In genomic region chr9:14662138-14662537, GRCm38 (mm10) we compare ENCODE assay signal across 19 mouse cellular contexts. TPM values are rescaled to one million over a fixed set of nuclear protein-coding genes. Genes with fewer than 3 reads are reported as not detected.
DNase-seq lines count a peak whose midpoint lies in the region; ATAC-seq and TF ChIP-seq lines count a peak whose summit lies in the region.
"Had no signal": no experiment of that assay in that cellular context is flagged by ENCODE, and none has a peak within 500 bp of the region (broad histone marks: within the 10 kb centered on the region; RNA-seq: fewer than 3 reads in every experiment).

No protein-coding gene starts in this region.

- no peak overlapping the region for H3K9ac ChIP-seq in midbrain, postnatal 0 days (replicated peaks; ENCODE audit: low read length, poor library complexity, severe bottlenecking)
- no peak overlapping the region for H3K9ac ChIP-seq in stomach, postnatal 0 days (ENCODE audit: low read length)
- H3K9ac ChIP-seq: hindbrain, embryonic 12.5 days; kidney, embryonic 15.5 days; neural tube, embryonic 13.5 days had no signal

- no peak for TF ChIP-seq EP300 in stomach, postnatal 0 days (optimal IDR thresholded peaks at IDR 0.05)

- no peak for ATAC-seq in midbrain, postnatal 0 days (ENCODE audit: low FRiP score)
- peak; percentile 56 for ATAC-seq in stomach, postnatal 0 days (ENCODE audit: low FRiP score, low TSS enrichment)
- ATAC-seq: Patski had no signal

- no peak for DNase-seq in midbrain, embryonic 10.5 days (ENCODE audit: low spot score)
- no peak for DNase-seq in midbrain, postnatal 0 days (ENCODE audit: low spot score)
- DNase-seq in embryonic facial prominence, embryonic 10.5 days (ENCODE audit: low spot score) = peak; percentile 29
- no peak for DNase-seq in limb, embryonic 10.5 days (ENCODE audit: low spot score)
- no peak for DNase-seq in stomach, postnatal 0 days (ENCODE audit: low spot score)
- DNase-seq in kidney, adult 9 months = no peak
- no peak for DNase-seq in kidney, postnatal 10 days
- DNase-seq: cerebellum, postnatal 10 days; heart, adult 2 months; layer of hippocampus, postnatal 36 days; left cerebral cortex, postnatal 4 days; lung, postnatal 14 days; thymus, adult 18-20 months had no signal

- H3K36me3 ChIP-seq in midbrain, embryonic 10.5 days = no peaks in the 10 kb centered on the region
- H3K36me3 ChIP-seq in midbrain, postnatal 0 days (ENCODE audit: insufficient read depth, low read length) = no peaks in the 10 kb centered on the region
- H3K36me3 ChIP-seq in embryonic facial prominence, embryonic 10.5 days (replicated peaks) = no peaks in the 10 kb centered on the region
- H3K36me3 ChIP-seq in limb, embryonic 10.5 days = no peaks in the 10 kb centered on the region
- no peaks in the 10 kb centered on the region for H3K36me3 ChIP-seq in stomach, postnatal 0 days (ENCODE audit: control insufficient read depth, insufficient read depth, low read length)
- H3K36me3 ChIP-seq: hindbrain, embryonic 12.5 days; kidney, embryonic 15.5 days; neural tube, embryonic 13.5 days had no signal

- no peaks in the 10 kb centered on the region for H3K4me1 ChIP-seq in midbrain, embryonic 10.5 days
- no peaks in the 10 kb centered on the region for H3K4me1 ChIP-seq in midbrain, postnatal 0 days (ENCODE audit: insufficient read depth, low read length)
- H3K4me1 ChIP-seq in embryonic facial prominence, embryonic 10.5 days = no peaks in the 10 kb centered on the region
- peaks cover 11% of the 10 kb centered on the region; the same call in 1 of the 2 replicates for H3K4me1 ChIP-seq in limb, embryonic 10.5 days
- no peaks in the 10 kb centered on the region for H3K4me1 ChIP-seq in stomach, postnatal 0 days (replicated peaks; ENCODE audit: control insufficient read depth, insufficient read depth)
- H3K4me1 ChIP-seq: hindbrain, embryonic 12.5 days; kidney, embryonic 15.5 days; neural tube, embryonic 13.5 days had no signal

- WGBS in midbrain, embryonic 10.5 days = 85% methylated on average over 9 of the region's 9 CpGs
- 82% methylated on average over 9 of the region's 9 CpGs for WGBS in midbrain, postnatal 0 days
- 82% methylated on average over 9 of the region's 9 CpGs for WGBS in embryonic facial prominence, embryonic 10.5 days
- WGBS in limb, embryonic 10.5 days = 86% methylated on average over 9 of the region's 9 CpGs
- 61% methylated on average over 9 of the region's 9 CpGs for WGBS in stomach, postnatal 0 days

- no peak overlapping the region for H3K4me2 ChIP-seq in midbrain, postnatal 0 days (ENCODE audit: low read depth, low read length, poor library complexity, severe bottlenecking)
- H3K4me2 ChIP-seq in stomach, postnatal 0 days (replicated peaks; ENCODE audit: low read depth) = peak overlapping the region; percentile 39; the same call in 1 of the 2 replicates
- H3K4me2 ChIP-seq: hindbrain, embryonic 12.5 days; kidney, embryonic 15.5 days; neural tube, embryonic 13.5 days had no signal

- no peaks in the 10 kb centered on the region for H3K9me3 ChIP-seq in midbrain, embryonic 10.5 days (replicated peaks)
- H3K9me3 ChIP-seq in midbrain, postnatal 0 days (ENCODE audit: low read length) = no peaks in the 10 kb centered on the region
- H3K9me3 ChIP-seq in embryonic facial prominence, embryonic 10.5 days = no peaks in the 10 kb centered on the region
- H3K9me3 ChIP-seq in limb, embryonic 10.5 days (replicated peaks) = no peaks in the 10 kb centered on the region
- no peaks in the 10 kb centered on the region for H3K9me3 ChIP-seq in stomach, postnatal 0 days (ENCODE audit: control insufficient read depth, low read length)
- H3K9me3 ChIP-seq: hindbrain, embryonic 12.5 days; kidney, embryonic 15.5 days; neural tube, embryonic 13.5 days had no signal

- H3K27me3 ChIP-seq in midbrain, embryonic 10.5 days (ENCODE audit: low read depth, poor library complexity, severe bottlenecking) = no peaks in the 10 kb centered on the region
- no peaks in the 10 kb centered on the region for H3K27me3 ChIP-seq in midbrain, postnatal 0 days (ENCODE audit: insufficient read depth, low read length)
- H3K27me3 ChIP-seq in embryonic facial prominence, embryonic 10.5 days (replicated peaks; ENCODE audit: low read depth, poor library complexity, severe bottlenecking) = no peaks in the 10 kb centered on the region
- H3K27me3 ChIP-seq in limb, embryonic 10.5 days (ENCODE audit: low read depth, poor library complexity, severe bottlenecking) = no peaks in the 10 kb centered on the region
- no peaks in the 10 kb centered on the region for H3K27me3 ChIP-seq in stomach, postnatal 0 days (ENCODE audit: control insufficient read depth, insufficient read depth, low read length)
- H3K27me3 ChIP-seq: CH12.LX; hindbrain, embryonic 12.5 days; kidney, embryonic 15.5 days; neural tube, embryonic 13.5 days; Patski had no signal

- 0 out of 2 replicates have a peak overlapping the region, but pooled peaks have one; percentile 6 for H3K27ac ChIP-seq in midbrain, embryonic 10.5 days (replicated peaks)
- H3K27ac ChIP-seq in midbrain, postnatal 0 days (ENCODE audit: low read depth, low read length) = no peak overlapping the region
- H3K27ac ChIP-seq in embryonic facial prominence, embryonic 10.5 days (replicated peaks) = peak overlapping the region; percentile 58; the same call in 1 of the 2 replicates
- peak overlapping the region; percentile 16; the same call in 1 of the 2 replicates for H3K27ac ChIP-seq in limb, embryonic 10.5 days
- H3K27ac ChIP-seq in stomach, postnatal 0 days (replicated peaks) = peak overlapping the region; percentile 89
- H3K27ac ChIP-seq: heart, adult 2 months; hindbrain, embryonic 12.5 days; kidney, embryonic 15.5 days; neural tube, embryonic 13.5 days had no signal

- H3K4me3 ChIP-seq in midbrain, embryonic 10.5 days = no peak overlapping the region
- H3K4me3 ChIP-seq in midbrain, postnatal 0 days (ENCODE audit: low read depth, low read length) = no peak overlapping the region
- H3K4me3 ChIP-seq in embryonic facial prominence, embryonic 10.5 days = no peak overlapping the region
- no peak overlapping the region for H3K4me3 ChIP-seq in limb, embryonic 10.5 days
- H3K4me3 ChIP-seq in stomach, postnatal 0 days (ENCODE audit: low read depth, low read length) = no peak overlapping the region
- H3K4me3 ChIP-seq: heart, adult 2 months; hindbrain, embryonic 12.5 days; kidney, embryonic 15.5 days; neural tube, embryonic 13.5 days had no signal

- TF ChIP-seq CTCF in midbrain, postnatal 0 days (IDR thresholded peaks at IDR 0.05) = no peak
- no peak for TF ChIP-seq CTCF in stomach, postnatal 0 days (IDR thresholded peaks at IDR 0.05; ENCODE audit: low read depth)

RNA-seq across cellular contexts. Expression of gene Amotl1, which starts 17.3 kb away (rescaled TPM):
- 14.7 and 14.9 TPM in 2 replicates for polyA plus RNA-seq in midbrain, embryonic 10.5 days (2016; fragmentation: Nextera tagmentation; extraction: Ambion mirVana)
- 26.2 and 30.8 TPM in 2 replicates for total RNA-seq in midbrain, postnatal 0 days (2014; rRNA removed)
- 5.4 and 5.8 TPM in 2 replicates for polyA plus RNA-seq in midbrain, postnatal 0 days (2015; fragmentation: Nextera tagmentation; extraction: Ambion mirVana)
- polyA plus RNA-seq in embryonic facial prominence, embryonic 10.5 days (2016; fragmentation: Nextera tagmentation; extraction: Ambion mirVana) = 23.1 and 27.4 TPM in 2 replicates
- polyA plus RNA-seq in limb, embryonic 10.5 days (2016; fragmentation: Nextera tagmentation; extraction: Ambion mirVana) = 24.9 and 32.1 TPM in 2 replicates
- 7.3 and 7.7 TPM in 2 replicates for polyA plus RNA-seq in stomach, postnatal 0 days (2015; fragmentation: Nextera tagmentation; extraction: Ambion mirVana)
- total RNA-seq: monocyte, adult 5-6 weeks had no signal
